Mouse (Mus musculus): ENCODE results near the gene Mast4. TPM values are rescaled to one million over a fixed set of nuclear protein-coding genes. Genes with fewer than 3 reads are reported as not detected.
A peak's percentile ranks its signal among the peaks of the same experiment; 100 is the strongest.

Gene Mast4
- polyA plus RNA-seq, 1 experiment from 2014 or later = 21.1 TPM

- Histone ChIP-seq H3K9ac (ENCODE audit: low read depth, low read length) (no peak overlapping the region), H3K9me3 (ENCODE audit: control insufficient read depth, low read length) (no peaks in the 10 kb centered on the region), H3K27me3 (replicated peaks; ENCODE audit: control insufficient read depth, insufficient read depth, low read length) (no peaks in the 10 kb centered on the region), H3K27ac (replicated peaks; ENCODE audit: low read depth, low read length) (no peak overlapping the region), H3K36me3 (ENCODE audit: control insufficient read depth, insufficient read depth, low read length) (no peaks in the 10 kb centered on the region), H3K4me3 (ENCODE audit: low read depth, low read length) (no peak overlapping the region), H3K4me2 (ENCODE audit: low read depth, low read length) (no peak overlapping the region), H3K4me1 (ENCODE audit: control insufficient read depth, insufficient read depth, low read length) (peaks cover 11% of the 10 kb centered on the region; the same call in 1 of the 2 replicates)
- ATAC-seq (ENCODE audit: low read depth) (no peak), DNase-seq (ENCODE audit: low spot score) (no peak)
- WGBS = 44% methylated on average over 11 of the region's 11 CpGs
Observed at GRCm38 (mm10) chr13:103220479-103221064, 113.7 kb downstream of the Mast4 start.

- ATAC-seq (ENCODE audit: low read depth) (0 out of 2 replicates have a peak, but pooled peaks have one; percentile 30), DNase-seq (ENCODE audit: low spot score) (peak; percentile 30)
- H3K9me3 ChIP-seq (ENCODE audit: control insufficient read depth, low read length) = no peaks in the 10 kb centered on the region
- H3K9ac ChIP-seq (ENCODE audit: low read depth, low read length) = no peak overlapping the region
- H3K4me2 ChIP-seq (ENCODE audit: low read depth, low read length) = no peak overlapping the region
- WGBS = 25% methylated on average over 2 of the region's 2 CpGs
- H3K4me3 ChIP-seq (ENCODE audit: low read depth, low read length) = no peak overlapping the region
- H3K36me3 ChIP-seq (ENCODE audit: control insufficient read depth, insufficient read depth, low read length) = no peaks in the 10 kb centered on the region
- 0 out of 2 replicates have a peak, but pooled peaks cover 7% of the 10 kb centered on the region for H3K4me1 ChIP-seq (ENCODE audit: control insufficient read depth, insufficient read depth, low read length)
- no peaks in the 10 kb centered on the region for H3K27me3 ChIP-seq (replicated peaks; ENCODE audit: control insufficient read depth, insufficient read depth, low read length)
- 0 out of 2 replicates have a peak overlapping the region, but pooled peaks have one; percentile 21 for H3K27ac ChIP-seq (replicated peaks; ENCODE audit: low read depth, low read length)
Observed at GRCm38 (mm10) chr13:103219999-103220398, 114.3 kb downstream of the Mast4 start.

GRCm38 (mm10) chr13:103217486-103217885 is 116.8 kb downstream of the Mast4 start:
- Histone ChIP-seq H3K27ac (replicated peaks; ENCODE audit: low read depth, low read length) (no peak overlapping the region), H3K36me3 (ENCODE audit: control insufficient read depth, insufficient read depth, low read length) (no peaks in the 10 kb centered on the region), H3K9me3 (ENCODE audit: control insufficient read depth, low read length) (no peaks in the 10 kb centered on the region), H3K4me1 (ENCODE audit: control insufficient read depth, insufficient read depth, low read length) (0 out of 2 replicates have a peak, but pooled peaks cover 7% of the 10 kb centered on the region), H3K4me2 (ENCODE audit: low read depth, low read length) (no peak overlapping the region), H3K9ac (ENCODE audit: low read depth, low read length) (no peak overlapping the region), H3K27me3 (replicated peaks; ENCODE audit: control insufficient read depth, insufficient read depth, low read length) (no peaks in the 10 kb centered on the region), H3K4me3 (ENCODE audit: low read depth, low read length) (no peak overlapping the region)
- DNase-seq (ENCODE audit: low spot score) (no peak), ATAC-seq (ENCODE audit: low read depth) (no peak)
- 85% methylated on average over 3 of the region's 3 CpGs for WGBS

DNA sequence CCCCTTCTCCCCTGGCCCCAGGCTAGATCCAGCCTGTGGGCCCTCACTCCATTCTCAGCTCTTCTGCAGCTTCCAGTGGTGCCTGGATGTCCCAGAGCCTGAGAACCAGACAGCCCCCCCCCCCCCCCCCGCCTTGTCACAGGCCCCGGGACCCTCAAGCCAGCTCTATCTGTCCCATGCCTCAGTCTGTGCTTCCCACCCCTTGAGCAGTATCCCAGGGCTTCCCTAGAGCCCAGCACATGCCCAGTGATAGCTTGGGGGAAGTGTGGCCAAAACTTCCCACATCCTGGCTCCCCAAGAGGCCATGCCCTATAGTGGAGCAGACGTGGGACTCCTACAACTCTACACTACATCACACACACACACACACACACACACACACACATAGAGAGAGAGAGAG is 119.8 kb downstream of the Mast4 start:
- no peak overlapping the region for H3K4me2 ChIP-seq (ENCODE audit: low read depth, low read length)
- H3K9me3 ChIP-seq (ENCODE audit: control insufficient read depth, low read length) = no peaks in the 10 kb centered on the region
- DNase-seq (ENCODE audit: low spot score) (no peak), ATAC-seq (ENCODE audit: low read depth) (no peak)
- H3K9ac ChIP-seq (ENCODE audit: low read depth, low read length) = no peak overlapping the region
- H3K4me3 ChIP-seq (ENCODE audit: low read depth, low read length) = no peak overlapping the region
- H3K27ac ChIP-seq (replicated peaks; ENCODE audit: low read depth, low read length) = no peak overlapping the region
- H3K36me3 ChIP-seq (ENCODE audit: control insufficient read depth, insufficient read depth, low read length) = no peaks in the 10 kb centered on the region
- H3K4me1 ChIP-seq (ENCODE audit: control insufficient read depth, insufficient read depth, low read length) = peaks cover 9% of the 10 kb centered on the region
- 80% methylated on average over 2 of the region's 3 CpGs for WGBS
- no peaks in the 10 kb centered on the region for H3K27me3 ChIP-seq (replicated peaks; ENCODE audit: control insufficient read depth, insufficient read depth, low read length)

GRCm38 (mm10) chr13:103211953-103212352 is 122.3 kb downstream of the Mast4 start:
- Histone ChIP-seq H3K27ac (replicated peaks; ENCODE audit: low read depth, low read length) (no peak overlapping the region), H3K4me2 (ENCODE audit: low read depth, low read length) (no peak overlapping the region), H3K27me3 (replicated peaks; ENCODE audit: control insufficient read depth, insufficient read depth, low read length) (no peaks in the 10 kb centered on the region), H3K4me3 (ENCODE audit: low read depth, low read length) (no peak overlapping the region), H3K4me1 (ENCODE audit: control insufficient read depth, insufficient read depth, low read length) (peaks cover 9% of the 10 kb centered on the region), H3K9ac (ENCODE audit: low read depth, low read length) (no peak overlapping the region), H3K36me3 (ENCODE audit: control insufficient read depth, insufficient read depth, low read length) (no peaks in the 10 kb centered on the region), H3K9me3 (ENCODE audit: control insufficient read depth, low read length) (no peaks in the 10 kb centered on the region)
- DNase-seq (ENCODE audit: low spot score) = no peak
- ATAC-seq (ENCODE audit: low read depth) = 0 out of 2 replicates have a peak, but pooled peaks have one; percentile 19
- 50% methylated on average over 6 of the region's 6 CpGs for WGBS

DNA sequence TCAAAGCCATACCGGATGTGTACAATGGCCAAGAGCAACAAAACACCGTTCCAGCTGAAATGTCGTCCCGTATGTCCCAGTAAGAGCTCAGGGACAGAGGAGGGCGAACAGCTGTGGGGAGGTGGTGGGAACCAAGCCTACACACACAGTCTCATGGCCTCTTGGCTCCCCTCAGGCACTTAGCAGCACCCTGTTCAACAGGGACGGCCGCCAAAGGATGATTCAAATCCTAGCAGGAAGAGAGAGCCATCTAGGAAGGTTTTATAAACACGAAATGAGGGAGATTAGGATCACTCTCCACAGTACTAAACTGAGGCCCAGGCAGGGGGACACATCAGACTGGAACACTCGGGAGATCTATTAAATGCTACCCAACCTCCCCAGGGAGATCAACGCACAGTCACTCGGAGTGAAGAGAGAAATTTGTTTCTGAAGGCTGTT is 122.8 kb downstream of the Mast4 start:
- no peaks in the 10 kb centered on the region for H3K9me3 ChIP-seq (ENCODE audit: control insufficient read depth, low read length)
- ATAC-seq (ENCODE audit: low read depth) (peak; percentile 76), DNase-seq (ENCODE audit: low spot score) (peak; percentile 61)
- peaks cover 9% of the 10 kb centered on the region for H3K4me1 ChIP-seq (ENCODE audit: control insufficient read depth, insufficient read depth, low read length)
- H3K27ac ChIP-seq (replicated peaks; ENCODE audit: low read depth, low read length) = 0 out of 2 replicates have a peak overlapping the region, but pooled peaks have one; percentile 52
- 42% methylated on average over 11 of the region's 11 CpGs for WGBS
- H3K27me3 ChIP-seq (replicated peaks; ENCODE audit: control insufficient read depth, insufficient read depth, low read length) = no peaks in the 10 kb centered on the region
- no peak overlapping the region for H3K4me3 ChIP-seq (ENCODE audit: low read depth, low read length)
- H3K36me3 ChIP-seq (ENCODE audit: control insufficient read depth, insufficient read depth, low read length) = no peaks in the 10 kb centered on the region
- H3K9ac ChIP-seq (ENCODE audit: low read depth, low read length) = no peak overlapping the region
- H3K4me2 ChIP-seq (ENCODE audit: low read depth, low read length) = no peak overlapping the region

DNA sequence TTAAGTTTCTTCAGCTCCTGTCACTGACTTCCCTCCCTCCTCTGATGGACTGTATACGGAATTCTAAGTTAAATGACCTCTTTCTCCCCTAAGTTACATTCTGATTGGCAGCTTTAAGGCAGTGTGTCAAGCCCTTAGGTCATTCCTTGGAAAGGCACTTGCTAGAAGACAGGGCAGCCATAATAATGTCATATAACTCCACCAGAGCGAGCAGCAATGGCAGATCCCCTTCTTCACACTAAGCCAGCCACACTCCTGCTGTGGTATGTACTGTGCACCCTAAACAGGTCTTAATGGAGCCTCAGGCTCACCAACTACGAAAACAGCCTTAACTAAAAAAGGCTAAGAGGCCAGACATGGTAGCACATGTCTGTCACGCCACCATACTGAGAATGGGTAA is 123.6 kb downstream of the Mast4 start:
- Histone ChIP-seq H3K27ac (replicated peaks; ENCODE audit: low read depth, low read length) (no peak overlapping the region), H3K4me3 (ENCODE audit: low read depth, low read length) (no peak overlapping the region), H3K9ac (ENCODE audit: low read depth, low read length) (no peak overlapping the region), H3K4me2 (ENCODE audit: low read depth, low read length) (no peak overlapping the region), H3K36me3 (ENCODE audit: control insufficient read depth, insufficient read depth, low read length) (no peaks in the 10 kb centered on the region), H3K9me3 (ENCODE audit: control insufficient read depth, low read length) (no peaks in the 10 kb centered on the region), H3K27me3 (replicated peaks; ENCODE audit: control insufficient read depth, insufficient read depth, low read length) (no peaks in the 10 kb centered on the region), H3K4me1 (ENCODE audit: control insufficient read depth, insufficient read depth, low read length) (peaks cover 9% of the 10 kb centered on the region)
- ATAC-seq (ENCODE audit: low read depth) = no peak
- no peak for DNase-seq (ENCODE audit: low spot score)
- 77% methylated on average over 4 of the region's 4 CpGs for WGBS

GRCm38 (mm10) chr13:103207199-103207598 is 127.1 kb downstream of the Mast4 start:
- DNase-seq (ENCODE audit: low spot score) (no peak), ATAC-seq (ENCODE audit: low read depth) (no peak)
- Histone ChIP-seq H3K9me3 (ENCODE audit: control insufficient read depth, low read length) (no peaks in the 10 kb centered on the region), H3K4me2 (ENCODE audit: low read depth, low read length) (no peak overlapping the region), H3K36me3 (ENCODE audit: control insufficient read depth, insufficient read depth, low read length) (no peaks in the 10 kb centered on the region), H3K27ac (replicated peaks; ENCODE audit: low read depth, low read length) (no peak overlapping the region), H3K9ac (ENCODE audit: low read depth, low read length) (no peak overlapping the region), H3K27me3 (replicated peaks; ENCODE audit: control insufficient read depth, insufficient read depth, low read length) (no peaks in the 10 kb centered on the region), H3K4me1 (ENCODE audit: control insufficient read depth, insufficient read depth, low read length) (peaks cover 15% of the 10 kb centered on the region), H3K4me3 (ENCODE audit: low read depth, low read length) (no peak overlapping the region)
- 80% methylated on average over 4 of the region's 4 CpGs for WGBS

DNA sequence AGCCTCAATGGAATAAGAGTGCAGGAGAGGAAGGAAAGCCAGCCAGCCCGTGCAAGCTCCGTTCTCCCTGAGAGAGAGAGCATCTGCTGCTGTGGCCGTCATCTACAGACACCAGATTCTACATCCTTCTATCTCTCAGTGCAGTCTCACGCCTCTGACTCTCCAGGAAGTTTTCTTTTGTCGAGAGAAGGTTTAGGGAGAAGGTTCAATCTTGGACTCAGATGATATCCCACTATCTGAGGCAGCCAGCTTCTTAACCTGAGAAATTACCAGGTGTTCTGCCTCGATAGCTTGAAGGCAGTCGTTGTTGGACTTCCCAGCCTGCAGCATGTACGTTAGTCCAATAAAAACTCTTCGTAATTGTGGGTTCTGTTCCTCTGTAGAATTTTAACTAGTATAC is 127.7 kb downstream of the Mast4 start:
- 86% methylated on average over 9 of the region's 9 CpGs for WGBS
- Histone ChIP-seq H3K36me3 (ENCODE audit: control insufficient read depth, insufficient read depth, low read length) (no peaks in the 10 kb centered on the region), H3K9ac (ENCODE audit: low read depth, low read length) (no peak overlapping the region), H3K4me3 (ENCODE audit: low read depth, low read length) (no peak overlapping the region), H3K4me1 (ENCODE audit: control insufficient read depth, insufficient read depth, low read length) (peaks cover 11% of the 10 kb centered on the region), H3K27ac (replicated peaks; ENCODE audit: low read depth, low read length) (no peak overlapping the region), H3K27me3 (replicated peaks; ENCODE audit: control insufficient read depth, insufficient read depth, low read length) (no peaks in the 10 kb centered on the region), H3K9me3 (ENCODE audit: control insufficient read depth, low read length) (no peaks in the 10 kb centered on the region), H3K4me2 (ENCODE audit: low read depth, low read length) (no peak overlapping the region)
- ATAC-seq (ENCODE audit: low read depth) = no peak
- no peak for DNase-seq (ENCODE audit: low spot score)
